Mouse (Mus musculus) kidney, postnatal 25 days (tissue): ENCODE data around the gene Drd3.

Experiments used
- DNase-seq, 2 experiments: peaks; one replicate each; pipeline ENCODE4 v3.0.0; 2021; ENCODE audit warnings: mixed read lengths in 2 of 2

Drd3 gene

GRCm38 (mm10) chr16:43801791-43802307 lies 48.0 kb downstream of the Drd3 start:
- DNase-seq = peak; percentile 64 to 78

DNA sequence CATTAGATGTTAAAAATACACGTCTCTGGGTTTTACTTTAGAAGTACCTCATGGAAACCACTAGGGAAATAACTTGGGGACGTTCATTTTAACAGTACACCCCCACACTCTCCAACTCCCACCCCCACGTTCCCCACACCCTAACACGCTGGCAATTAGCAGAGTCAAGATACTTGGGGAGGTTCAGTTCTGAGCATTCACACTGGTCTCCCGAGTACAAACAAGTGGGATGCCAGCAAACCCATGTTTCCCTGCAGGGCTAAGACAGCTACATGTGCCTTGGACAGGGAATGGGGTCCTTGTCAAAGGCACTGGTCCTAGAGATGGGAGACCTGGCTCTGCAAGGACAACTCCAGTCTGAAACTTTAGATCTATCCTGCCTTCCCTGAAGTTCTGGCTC lies 48.6 kb downstream of the Drd3 start:
- no peak for DNase-seq

DNA sequence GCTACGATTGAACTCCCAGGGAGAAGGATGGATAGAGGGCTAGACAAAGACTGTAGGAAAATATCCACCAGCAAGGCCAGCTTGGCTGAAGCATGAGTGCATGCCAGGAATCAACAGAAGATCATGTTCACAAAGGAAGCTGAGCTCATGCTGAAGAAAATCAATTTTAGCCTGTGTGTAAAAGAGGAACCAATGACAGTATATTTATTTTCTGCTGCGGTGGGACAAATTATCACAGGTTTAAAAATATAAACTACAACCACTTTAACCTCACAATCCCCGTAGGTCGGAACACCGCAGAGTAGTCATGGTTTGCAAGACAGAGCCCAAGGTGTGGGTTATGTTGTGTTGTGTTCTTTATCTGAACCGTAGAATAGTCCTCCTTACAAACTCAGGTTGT lies 50.5 kb downstream of the Drd3 start:
- DNase-seq = no peak

GRCm38 (mm10) chr16:43807048-43807447 lies 53.2 kb downstream of the Drd3 start:
- DNase-seq = peak; percentile 14 to 47

GRCm38 (mm10) chr16:43809429-43809828 lies 55.6 kb downstream of the Drd3 start:
- no peak for DNase-seq

DNA sequence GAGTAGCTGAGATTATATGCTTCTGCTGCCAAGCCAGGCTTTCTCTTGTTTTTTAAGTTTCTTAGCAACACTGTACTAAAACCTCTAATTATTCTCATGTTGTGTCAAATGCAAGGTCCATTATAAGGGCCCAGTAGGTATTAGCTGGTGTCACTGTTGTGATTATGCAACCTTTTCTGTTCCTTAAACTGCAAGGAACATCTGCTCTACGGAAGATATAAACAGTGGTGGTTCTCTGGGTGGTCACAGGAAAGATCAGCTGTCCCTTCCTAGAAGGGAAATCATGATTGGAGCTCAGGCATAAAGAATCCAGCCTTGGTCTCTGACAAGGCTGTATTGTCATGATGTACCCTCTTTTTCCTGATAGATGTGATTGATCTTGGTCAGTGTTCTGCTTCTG lies 57.6 kb downstream of the Drd3 start:
- no peak for DNase-seq

- no peak for DNase-seq
Measured at GRCm38 (mm10) chr16:43814644-43815043, 60.8 kb downstream of the Drd3 start.

GRCm38 (mm10) chr16:43816321-43816720 lies 62.5 kb downstream of the Drd3 start:
- no peak for DNase-seq

DNA sequence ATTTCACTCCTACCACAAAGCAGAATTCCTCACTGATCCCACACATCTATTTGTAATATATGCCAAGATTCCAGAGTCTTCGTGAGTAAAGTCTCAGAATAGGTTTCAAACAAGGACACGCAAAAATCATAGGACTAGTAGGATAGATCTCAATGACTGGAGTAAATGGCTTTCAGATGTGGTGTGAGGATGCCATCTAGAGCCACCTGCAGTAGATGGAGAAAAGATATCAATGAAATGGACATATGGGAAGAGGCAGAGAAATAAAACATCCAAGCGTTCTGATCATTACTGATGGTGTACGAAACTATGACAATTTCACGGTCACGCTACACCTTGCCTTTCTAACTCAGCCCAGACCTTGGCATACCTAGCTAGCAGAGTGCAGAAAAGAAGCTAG lies 64.6 kb downstream of the Drd3 start:
- no peak for DNase-seq

GRCm38 (mm10) chr16:43827492-43827891 lies 73.7 kb downstream of the Drd3 start:
- DNase-seq = no peak

- no peak for DNase-seq
Measured at GRCm38 (mm10) chr16:43831957-43832356, 78.1 kb downstream of the Drd3 start.

GRCm38 (mm10) chr16:43841236-43841635 lies 87.4 kb downstream of the Drd3 start:
- no peak for DNase-seq

DNA sequence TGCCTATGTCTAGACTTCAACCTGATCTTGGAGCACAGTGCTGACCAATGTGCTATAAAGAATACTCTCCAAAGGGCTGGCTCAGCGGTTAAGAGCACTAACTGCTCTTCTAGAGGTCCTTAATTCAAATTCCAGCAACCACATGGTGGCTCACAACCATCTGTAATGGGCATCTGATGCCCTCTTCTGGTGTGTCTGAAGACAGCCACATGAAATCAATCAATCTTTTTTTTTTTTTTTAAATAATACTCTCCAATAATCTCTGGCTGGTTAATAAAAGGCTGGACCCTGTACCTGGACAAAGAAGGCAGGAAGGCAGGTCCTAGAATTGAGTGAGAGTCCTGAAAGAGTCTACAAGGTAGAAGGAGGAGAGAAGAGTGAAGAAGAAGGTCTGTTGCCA lies 96.0 kb downstream of the Drd3 start:
- no peak for DNase-seq

GRCm38 (mm10) chr16:43858941-43859476 lies 105.2 kb downstream of the Drd3 start:
- no peak for DNase-seq

DNA sequence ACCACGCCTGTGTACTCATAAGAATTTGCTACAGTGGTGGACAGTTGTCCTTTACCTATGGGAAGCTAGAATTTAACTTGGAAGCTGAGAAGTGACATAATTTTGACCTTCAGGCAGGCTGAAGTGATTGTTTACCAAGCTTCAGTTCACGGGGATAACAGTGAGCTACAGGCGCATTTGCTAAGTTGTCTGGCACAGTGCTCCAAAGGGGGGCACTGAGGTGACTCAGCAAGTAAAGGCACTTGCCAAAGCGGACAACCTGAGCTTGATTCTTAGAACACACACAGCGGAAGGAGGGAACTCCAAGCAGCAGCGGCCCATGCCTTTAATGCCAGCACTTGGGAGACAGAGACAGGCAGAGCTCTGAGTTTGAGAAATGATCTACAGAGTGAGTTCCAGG lies 106.8 kb downstream of the Drd3 start:
- DNase-seq = no peak

DNA sequence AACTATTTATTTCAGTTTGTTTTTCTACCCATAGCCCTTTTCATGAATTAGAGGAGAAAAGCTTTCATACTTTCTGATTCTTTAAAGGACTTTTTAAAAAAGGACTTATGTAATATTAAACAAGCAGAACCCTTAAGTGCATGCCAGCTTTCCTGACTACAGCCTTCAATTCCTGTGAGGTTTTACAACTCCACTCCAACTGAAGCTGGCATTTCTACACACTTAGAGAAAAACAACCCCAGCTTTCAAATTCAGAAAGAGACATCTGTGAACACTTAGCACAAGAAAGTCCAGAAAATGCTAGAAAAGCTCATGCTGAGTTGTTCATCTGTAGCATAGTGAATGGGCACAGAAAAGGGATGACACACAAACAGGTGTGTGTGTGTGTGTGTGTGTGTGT lies 116.0 kb downstream of the Drd3 start:
- no peak for DNase-seq

DNA sequence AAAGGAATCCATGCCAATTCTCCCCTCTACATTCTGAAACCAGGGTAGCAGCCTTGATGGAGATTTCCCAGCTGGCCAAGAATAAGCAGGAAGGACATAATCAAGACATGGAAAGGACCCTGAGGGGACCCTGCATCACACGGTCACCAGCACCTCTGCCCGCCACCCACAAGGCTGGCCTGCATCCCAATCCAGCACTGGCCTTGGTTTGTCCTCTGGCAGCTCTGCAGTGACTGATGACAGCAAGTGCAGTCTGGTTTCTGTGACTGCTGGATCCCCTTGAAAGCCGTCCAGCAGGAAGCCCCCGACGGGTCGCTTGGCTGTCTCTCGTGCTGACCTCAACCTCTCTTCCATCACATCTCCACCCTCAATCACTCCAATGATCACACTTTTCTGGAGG lies 117.6 kb downstream of the Drd3 start:
- no peak for DNase-seq
